Mouse (Mus musculus) heart, embryonic 13.5 days (tissue): ENCODE measurements at regions not wholly inside any gene's neighbourhood (a gene's known extent, or its start where the extent isn't known, plus 50 kb on each side); places are given as distances from the start of the nearest gene placed in this dataset.

Experiments used
- ATAC-seq: fragments of 200-750 bp; cut with Nextera tagmentation; 2 replicates; pipeline ENCODE4 v1.8.0; 2017; ENCODE audit warnings: moderate TSS enrichment; ENCODE audit not compliant: insufficient number of reproducible peaks, low FRiP score, low TSS enrichment; ENCODE audit errors: extremely low read depth
- H3K27ac ChIP-seq: fragments of 300-500 bp; sonication (generic); replicated peaks from 2 replicates; pipeline ENCODE4 v1.5.1; 2015; ENCODE audit warnings: moderate library complexity, mild to moderate bottlenecking, inconsistent platforms
- H3K27me3 ChIP-seq: fragments of 300-500 bp; sonication (generic); replicated peaks from 2 replicates; pipeline ENCODE4 v1.6.1; 2015; ENCODE audit warnings: mild to moderate bottlenecking, inconsistent platforms
- H3K36me3 ChIP-seq: fragments of 300-500 bp; sonication (generic); 2 replicates; pipeline ENCODE4 v1.6.1; 2015; ENCODE audit warnings: mild to moderate bottlenecking, inconsistent platforms
- H3K4me1 ChIP-seq: fragments of 300-500 bp; sonication (generic); 2 replicates; pipeline ENCODE4 v1.6.1; 2015; ENCODE audit warnings: inconsistent platforms
- H3K4me2 ChIP-seq: fragments of 300-500 bp; sonication (generic); 2 replicates; pipeline ENCODE4 v1.6.1; 2015; ENCODE audit warnings: inconsistent platforms, mild to moderate bottlenecking, moderate library complexity
- H3K4me3 ChIP-seq: fragments of 300-500 bp; sonication (generic); 2 replicates; pipeline ENCODE4 v1.5.1; 2015; ENCODE audit warnings: moderate library complexity, mild to moderate bottlenecking, inconsistent platforms
- H3K9ac ChIP-seq: fragments of 300-500 bp; sonication (generic); 2 replicates; pipeline ENCODE4 v1.6.1; 2015; ENCODE audit warnings: inconsistent platforms, mild to moderate bottlenecking, moderate library complexity
- H3K9me3 ChIP-seq: fragments of 300-500 bp; sonication (generic); 2 replicates; pipeline ENCODE4 v1.6.1; 2016; ENCODE audit warnings: inconsistent platforms
- WGBS: fragments of 180-500 bp; shearing (Covaris S2); methylation state at CpG from one replicate; pipeline ENCODE4 v1.1.7; 2015; ENCODE audit warnings: mixed read lengths; 5-methylcytosine and 5-hydroxymethylcytosine counted together

GRCm38 (mm10) chr14:72819037-72819436 is 109.2 kb upstream of the Fndc3a start:
- Histone ChIP-seq H3K4me2 (no peak overlapping the region), H3K27me3 (no peaks in the 10 kb centered on the region), H3K36me3 (no peaks in the 10 kb centered on the region), H3K9ac (no peak overlapping the region), H3K27ac (no peak overlapping the region), H3K9me3 (no peaks in the 10 kb centered on the region), H3K4me1 (peaks cover 5% of the 10 kb centered on the region), H3K4me3 (no peak overlapping the region)
- ATAC-seq: no peak
- WGBS: 85% methylated on average over 4 of the region's 4 CpGs

GRCm38 (mm10) chr14:72817764-72818163 is 108.0 kb upstream of the Fndc3a start:
- Histone ChIP-seq H3K4me3 (no peak overlapping the region), H3K9ac (no peak overlapping the region), H3K4me1 (peaks cover 5% of the 10 kb centered on the region), H3K27me3 (no peaks in the 10 kb centered on the region), H3K27ac (no peak overlapping the region), H3K4me2 (no peak overlapping the region), H3K9me3 (no peaks in the 10 kb centered on the region), H3K36me3 (no peaks in the 10 kb centered on the region)
- no peak for ATAC-seq
- 84% methylated on average over 5 of the region's 5 CpGs for WGBS

DNA sequence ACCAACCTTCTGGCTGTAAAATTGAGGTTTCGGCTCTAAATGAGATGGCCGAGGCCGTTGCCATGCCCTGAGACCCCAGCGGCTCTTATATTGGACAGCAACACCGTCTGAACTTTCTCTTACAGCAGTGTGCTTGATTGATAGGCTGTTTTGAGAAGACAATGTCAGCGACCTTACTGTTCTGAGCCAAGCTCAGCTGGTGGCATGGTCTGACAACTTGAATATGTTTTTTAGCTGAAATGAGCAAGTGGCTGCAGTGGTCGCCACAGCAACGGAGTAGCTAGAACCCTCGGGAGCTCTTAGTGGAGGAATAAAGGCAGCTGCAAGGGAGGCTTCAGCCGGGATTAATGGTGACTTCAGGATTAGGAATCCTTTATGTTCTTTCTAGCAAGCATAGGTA is 107.0 kb upstream of the Fndc3a start:
- H3K4me1 ChIP-seq: peaks cover 4% of the 10 kb centered on the region; the same call in 1 of the 2 replicates
- no peak overlapping the region for H3K9ac ChIP-seq
- WGBS: 43% methylated on average over 10 of the region's 10 CpGs
- H3K36me3 ChIP-seq: no peaks in the 10 kb centered on the region
- H3K4me2 ChIP-seq: no peak overlapping the region
- no peak overlapping the region for H3K4me3 ChIP-seq
- no peaks in the 10 kb centered on the region for H3K27me3 ChIP-seq
- no peak for ATAC-seq
- no peaks in the 10 kb centered on the region for H3K9me3 ChIP-seq
- no peak overlapping the region for H3K27ac ChIP-seq

- Histone ChIP-seq H3K4me3 (no peak overlapping the region), H3K4me2 (no peak overlapping the region), H3K27ac (no peak overlapping the region), H3K36me3 (no peaks in the 10 kb centered on the region), H3K9ac (no peak overlapping the region), H3K9me3 (no peaks in the 10 kb centered on the region), H3K4me1 (no peaks in the 10 kb centered on the region), H3K27me3 (no peaks in the 10 kb centered on the region)
- WGBS: 64% methylated on average over 2 of the region's 2 CpGs
- ATAC-seq: no peak
Observed at GRCm38 (mm10) chr14:72809138-72809537, 99.3 kb upstream of the Fndc3a start.

DNA sequence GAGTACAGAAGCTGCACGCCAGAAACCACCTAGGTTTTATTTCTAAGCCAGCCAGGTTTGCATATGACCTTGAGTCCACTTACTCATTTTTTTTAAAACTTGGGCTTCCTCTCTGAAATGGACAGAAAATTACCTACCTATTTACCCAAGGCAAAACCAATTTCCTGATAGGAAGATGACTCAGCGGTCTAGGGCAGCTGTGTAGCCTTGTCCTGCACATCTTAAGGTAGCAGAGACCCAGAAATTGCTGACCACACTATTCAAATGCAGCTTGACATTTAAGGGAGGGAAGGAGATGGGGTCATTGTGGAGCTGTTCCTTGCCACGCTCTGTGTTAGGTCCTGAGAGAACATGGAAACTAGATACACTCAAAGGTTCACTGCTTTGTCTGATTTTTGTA is 98.1 kb upstream of the Fndc3a start:
- H3K9me3 ChIP-seq: no peaks in the 10 kb centered on the region
- H3K27me3 ChIP-seq: no peaks in the 10 kb centered on the region
- no peak for ATAC-seq
- WGBS: 61% methylated on average over 3 of the region's 3 CpGs
- H3K4me3 ChIP-seq: no peak overlapping the region
- no peak overlapping the region for H3K9ac ChIP-seq
- no peaks in the 10 kb centered on the region for H3K4me1 ChIP-seq
- no peak overlapping the region for H3K27ac ChIP-seq
- no peak overlapping the region for H3K4me2 ChIP-seq
- no peaks in the 10 kb centered on the region for H3K36me3 ChIP-seq

- no peaks in the 10 kb centered on the region for H3K27me3 ChIP-seq
- no peaks in the 10 kb centered on the region for H3K36me3 ChIP-seq
- H3K4me2 ChIP-seq: no peak overlapping the region
- ATAC-seq: no peak
- H3K4me1 ChIP-seq: no peaks in the 10 kb centered on the region
- no peaks in the 10 kb centered on the region for H3K9me3 ChIP-seq
- no peak overlapping the region for H3K4me3 ChIP-seq
- no peak overlapping the region for H3K27ac ChIP-seq
- WGBS: 60% methylated on average over 7 of the region's 7 CpGs
- no peak overlapping the region for H3K9ac ChIP-seq
Observed at GRCm38 (mm10) chr14:72807286-72807685, 97.5 kb upstream of the Fndc3a start.

GRCm38 (mm10) chr14:72806598-72806997 is 96.8 kb upstream of the Fndc3a start:
- Histone ChIP-seq H3K4me2 (no peak overlapping the region), H3K27ac (no peak overlapping the region), H3K27me3 (no peaks in the 10 kb centered on the region), H3K9ac (no peak overlapping the region), H3K4me3 (no peak overlapping the region), H3K4me1 (no peaks in the 10 kb centered on the region), H3K9me3 (no peaks in the 10 kb centered on the region), H3K36me3 (no peaks in the 10 kb centered on the region)
- ATAC-seq: no peak
- 86% methylated on average over 6 of the region's 6 CpGs for WGBS

GRCm38 (mm10) chr14:72803579-72803978 is 93.8 kb upstream of the Fndc3a start:
- Histone ChIP-seq H3K36me3 (no peaks in the 10 kb centered on the region), H3K9me3 (no peaks in the 10 kb centered on the region), H3K9ac (no peak overlapping the region), H3K4me3 (no peak overlapping the region), H3K4me1 (no peaks in the 10 kb centered on the region), H3K27ac (no peak overlapping the region), H3K27me3 (no peaks in the 10 kb centered on the region), H3K4me2 (no peak overlapping the region)
- no peak for ATAC-seq

- no peak for ATAC-seq
- 62% methylated on average over 3 of the region's 3 CpGs for WGBS
- Histone ChIP-seq H3K27ac (no peak overlapping the region), H3K36me3 (no peaks in the 10 kb centered on the region), H3K9ac (no peak overlapping the region), H3K9me3 (no peaks in the 10 kb centered on the region), H3K4me1 (no peaks in the 10 kb centered on the region), H3K4me3 (no peak overlapping the region), H3K4me2 (no peak overlapping the region), H3K27me3 (no peaks in the 10 kb centered on the region)
Observed at GRCm38 (mm10) chr14:72790654-72791053, 80.9 kb upstream of the Fndc3a start.

GRCm38 (mm10) chr14:72786929-72787328 is 77.1 kb upstream of the Fndc3a start:
- Histone ChIP-seq H3K36me3 (no peaks in the 10 kb centered on the region), H3K9ac (no peak overlapping the region), H3K4me1 (no peaks in the 10 kb centered on the region), H3K9me3 (no peaks in the 10 kb centered on the region), H3K4me3 (no peak overlapping the region), H3K27me3 (no peaks in the 10 kb centered on the region), H3K4me2 (no peak overlapping the region), H3K27ac (no peak overlapping the region)
- 85% methylated on average over 3 of the region's 3 CpGs for WGBS
- ATAC-seq: no peak

DNA sequence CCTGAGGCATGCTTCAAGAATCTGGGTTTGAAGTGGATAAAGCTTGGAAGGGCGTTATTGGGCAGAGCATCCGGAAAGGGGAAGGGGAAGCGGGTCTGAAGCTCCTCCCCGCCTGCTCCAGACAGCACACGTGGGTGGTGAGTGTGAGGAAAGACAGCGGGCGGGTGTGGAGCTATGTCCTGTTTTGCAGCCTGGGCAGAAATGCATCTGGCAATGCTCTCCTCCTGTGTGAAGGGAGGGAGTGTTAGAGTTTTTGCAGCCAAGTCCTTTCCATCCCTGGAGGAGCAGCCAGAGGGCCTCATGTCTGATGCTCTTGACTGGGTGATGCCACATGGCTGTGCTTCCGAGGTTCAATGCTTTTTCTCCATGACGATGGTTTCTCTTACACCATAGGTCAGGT is 73.4 kb upstream of the Fndc3a start:
- H3K27ac ChIP-seq: no peak overlapping the region
- no peaks in the 10 kb centered on the region for H3K9me3 ChIP-seq
- H3K4me1 ChIP-seq: no peaks in the 10 kb centered on the region
- no peaks in the 10 kb centered on the region for H3K36me3 ChIP-seq
- no peak overlapping the region for H3K4me2 ChIP-seq
- H3K27me3 ChIP-seq: no peaks in the 10 kb centered on the region
- no peak overlapping the region for H3K9ac ChIP-seq
- no peak for ATAC-seq
- 45% methylated on average over 9 of the region's 9 CpGs for WGBS
- no peak overlapping the region for H3K4me3 ChIP-seq

DNA sequence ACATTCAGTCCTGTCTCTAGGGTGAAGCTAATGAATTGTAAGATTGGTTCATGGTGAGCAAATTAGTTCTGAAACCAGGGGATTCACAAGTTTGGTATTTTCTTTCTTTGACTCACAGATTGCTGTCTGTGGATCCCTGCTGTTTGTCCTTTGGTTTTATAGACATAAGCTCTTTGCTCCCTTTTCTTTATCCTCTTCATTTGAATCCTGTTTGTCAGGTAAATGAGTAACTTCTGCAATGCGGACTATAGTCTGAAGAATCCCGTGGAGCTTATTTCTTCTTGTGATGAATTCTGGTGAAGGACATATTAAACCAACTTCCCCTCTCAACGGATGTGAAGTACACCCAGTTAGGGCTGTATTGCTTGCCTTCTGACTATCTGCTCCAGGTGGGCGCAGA is 69.6 kb upstream of the Fndc3a start:
- Histone ChIP-seq H3K4me2 (no peak overlapping the region), H3K27ac (no peak overlapping the region), H3K9me3 (no peaks in the 10 kb centered on the region), H3K36me3 (no peaks in the 10 kb centered on the region), H3K9ac (no peak overlapping the region), H3K4me3 (no peak overlapping the region), H3K27me3 (no peaks in the 10 kb centered on the region), H3K4me1 (no peaks in the 10 kb centered on the region)
- 79% methylated on average over 4 of the region's 4 CpGs for WGBS
- ATAC-seq: no peak

GRCm38 (mm10) chr14:72778756-72779155 is 69.0 kb upstream of the Fndc3a start:
- WGBS: 74% methylated on average over 6 of the region's 6 CpGs
- H3K9me3 ChIP-seq: no peaks in the 10 kb centered on the region

More at GRCm38 (mm10) chr14:72778756-72779155, 69.0 kb upstream of the Fndc3a start:
- H3K27ac ChIP-seq: no peak overlapping the region
- H3K27me3 ChIP-seq: no peaks in the 10 kb centered on the region
- H3K36me3 ChIP-seq: no peaks in the 10 kb centered on the region
- no peak for ATAC-seq
- H3K9ac ChIP-seq: no peak overlapping the region
- no peaks in the 10 kb centered on the region for H3K4me1 ChIP-seq
- no peak overlapping the region for H3K4me3 ChIP-seq
- no peak overlapping the region for H3K4me2 ChIP-seq
